Mouse (Mus musculus): ENCODE measurements around the gene Rasa3. TPM values are rescaled to one million over a fixed set of nuclear protein-coding genes. Genes with fewer than 3 reads are reported as not detected.

The Rasa3 gene
- total RNA-seq, 2 experiments from 2014 or later, result 8.4 to 9.4 TPM

Other genes with a start within 250 kb of the Rasa3 start
- gene Tmem255b, start 242.4 kb downstream of the Rasa3 start, total RNA-seq (2021), result 1 to 10 TPM; 3.5 to 3.9 TPM
- 10 to 100 TPM; 66.3 to 67.5 TPM for gene Gas6, start 183.1 kb downstream of the Rasa3 start, total RNA-seq (2021)
- not detected for gene 1700029H14Rik, start 115.1 kb downstream of the Rasa3 start, total RNA-seq (2021)
- gene Cfap97d2, start 28.3 kb upstream of the Rasa3 start, total RNA-seq (2021), result not detected
- gene Cdc16, start 80.1 kb upstream of the Rasa3 start, total RNA-seq (2021), result 10 to 100 TPM; 26.9 to 31.0 TPM
- gene Upf3a, start 108.0 kb upstream of the Rasa3 start, total RNA-seq (2021), result 1 to 10 TPM; 8.3 to 9.4 TPM
- not detected for gene AF366264, start 160.8 kb upstream of the Rasa3 start, total RNA-seq (2021)
- gene Champ1, start 192.0 kb upstream of the Rasa3 start, total RNA-seq (2021), result 1 to 10 TPM; 5.4 to 6.9 TPM
- 1 to 10 TPM; 5.0 to 6.0 TPM for gene Coprs, start 212.7 kb upstream of the Rasa3 start, total RNA-seq (2021)

Data from gastrocnemius, postnatal 25 days (tissue).